Mouse (Mus musculus) embryonic facial prominence, embryonic 11.5 days (tissue): ENCODE measurements around the gene Arl15. TPM values are rescaled to one million over a fixed set of nuclear protein-coding genes. Genes with fewer than 3 reads are reported as not detected.

Experiments
- ATAC-seq: fragments of 200-750 bp; cut with Nextera tagmentation; replicated peaks from 2 replicates; pipeline ENCODE4 v1.8.0; 2017; ENCODE audit warnings: low read depth; ENCODE audit not compliant: insufficient number of reproducible peaks, low FRiP score, low TSS enrichment
- DNase-seq: peaks from one replicate; pipeline ENCODE4 v3.0.0-alpha.2; 2015; ENCODE audit warnings: low spot score
- H3K27ac ChIP-seq: fragments of 300-500 bp; sonication (generic); replicated peaks from 2 replicates; pipeline ENCODE4 v1.5.1; 2014; ENCODE audit warnings: mild to moderate bottlenecking, low read depth, low read length, control low read depth
- H3K27me3 ChIP-seq: fragments of 300-500 bp; sonication (generic); 2 replicates; pipeline ENCODE4 v1.6.1; 2014; ENCODE audit warnings: mild to moderate bottlenecking, low read length, moderate library complexity, mixed read lengths; ENCODE audit not compliant: control insufficient read depth, insufficient read depth
- H3K36me3 ChIP-seq: fragments of 300-500 bp; sonication (generic); replicated peaks from 2 replicates; pipeline ENCODE4 v1.6.1; 2014; ENCODE audit warnings: low read depth, mild to moderate bottlenecking, low read length, moderate library complexity, mixed read lengths; ENCODE audit not compliant: control insufficient read depth, insufficient read depth
- H3K4me1 ChIP-seq: fragments of 300-500 bp; sonication (generic); 2 replicates; pipeline ENCODE4 v1.6.1; 2014; ENCODE audit warnings: low read length, mixed read lengths; ENCODE audit not compliant: control insufficient read depth, insufficient read depth
- H3K4me2 ChIP-seq: fragments of 300-500 bp; sonication (generic); 2 replicates; pipeline ENCODE4 v1.6.1; 2014; ENCODE audit warnings: low read depth, mild to moderate bottlenecking, control low read depth, low read length, moderate library complexity
- H3K4me3 ChIP-seq: fragments of 300-500 bp; sonication (generic); 2 replicates; pipeline ENCODE4 v1.5.1; 2014; ENCODE audit warnings: low read depth, low read length, control low read depth
- H3K9ac ChIP-seq: fragments of 300-500 bp; sonication (generic); replicated peaks from 2 replicates; pipeline ENCODE4 v1.6.1; 2014; ENCODE audit warnings: mild to moderate bottlenecking, control low read depth, low read length
- H3K9me3 ChIP-seq: fragments of 300-500 bp; sonication (generic); replicated peaks from 2 replicates; pipeline ENCODE4 v1.6.1; 2016; ENCODE audit warnings: mild to moderate bottlenecking, low read length, inconsistent platforms, mixed read lengths; ENCODE audit not compliant: control insufficient read depth
- WGBS: fragments of 180-500 bp; shearing (Covaris S2); extraction: QIAGEN DNeasy Blood & Tissue Kit; methylation state at CpG from one replicate; pipeline ENCODE4 v1.1.7; 2014; 5-methylcytosine and 5-hydroxymethylcytosine counted together
- polyA plus RNA-seq: library from polyadenylated mRNA; unstranded; fragments of >200 nt; fragmentation: Nextera tagmentation; extraction: Ambion mirVana; gene quantifications from 2 replicates; pipeline ENCODE4 v1.2.1, GENCODE M21; 2014

Gene Arl15
- polyA plus RNA-seq, 1 experiment from 2014 or later = 10.9 TPM

GRCm38 (mm10) chr13:114048688-114049087 lies 254.4 kb downstream of the Arl15 start:
- no peaks in the 10 kb centered on the region for H3K4me1 ChIP-seq
- ATAC-seq (no peak), DNase-seq (no peak)
- no peaks in the 10 kb centered on the region for H3K9me3 ChIP-seq
- no peak overlapping the region for H3K4me3 ChIP-seq
- no peaks in the 10 kb centered on the region for H3K36me3 ChIP-seq
- H3K4me2 ChIP-seq = no peak overlapping the region
- H3K27me3 ChIP-seq = no peaks in the 10 kb centered on the region
- 29% methylated on average over 3 of the region's 3 CpGs for WGBS
- H3K9ac ChIP-seq = no peak overlapping the region
- H3K27ac ChIP-seq = no peak overlapping the region

DNA sequence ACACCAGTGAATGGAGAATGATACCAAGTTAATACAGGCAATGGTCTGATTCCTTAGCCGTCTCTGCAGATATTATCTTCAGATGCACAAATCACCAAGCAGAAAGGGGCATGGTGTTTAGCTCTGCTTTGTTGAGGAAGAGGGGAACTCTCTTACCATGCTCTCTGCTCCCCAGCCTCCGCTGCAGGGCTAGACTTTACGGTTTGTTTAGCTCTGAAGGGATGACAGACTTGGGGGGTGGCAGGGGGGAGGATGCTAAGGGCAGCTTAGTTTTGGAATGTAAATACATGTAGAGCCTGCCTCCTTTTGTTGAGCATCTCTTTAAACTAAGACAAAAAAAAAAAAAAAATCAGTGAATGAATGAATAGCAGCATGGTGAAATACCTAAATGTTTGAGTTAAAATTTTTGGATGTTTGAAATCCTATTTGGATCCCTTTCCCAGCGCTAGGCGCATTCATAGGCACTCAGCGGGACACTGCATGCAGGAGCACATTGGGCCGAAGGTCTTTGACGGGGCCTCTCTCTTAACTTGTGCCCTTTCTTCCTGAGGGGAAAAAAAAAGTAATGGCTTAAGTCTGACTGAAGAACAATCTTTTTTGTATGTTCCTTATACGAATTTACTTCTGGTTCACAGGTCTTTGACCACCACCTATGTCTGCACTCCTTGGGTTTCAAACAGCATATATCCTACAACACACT lies 257.0 kb downstream of the Arl15 start:
- ATAC-seq (no peak), DNase-seq (no peak)
- Histone ChIP-seq H3K27ac (no peak overlapping the region), H3K4me3 (no peak overlapping the region), H3K4me1 (no peaks in the 10 kb centered on the region), H3K27me3 (no peaks in the 10 kb centered on the region), H3K36me3 (no peaks in the 10 kb centered on the region), H3K9ac (no peak overlapping the region), H3K4me2 (no peak overlapping the region), H3K9me3 (no peaks in the 10 kb centered on the region)
- 19% methylated on average over 9 of the region's 9 CpGs for WGBS

DNA sequence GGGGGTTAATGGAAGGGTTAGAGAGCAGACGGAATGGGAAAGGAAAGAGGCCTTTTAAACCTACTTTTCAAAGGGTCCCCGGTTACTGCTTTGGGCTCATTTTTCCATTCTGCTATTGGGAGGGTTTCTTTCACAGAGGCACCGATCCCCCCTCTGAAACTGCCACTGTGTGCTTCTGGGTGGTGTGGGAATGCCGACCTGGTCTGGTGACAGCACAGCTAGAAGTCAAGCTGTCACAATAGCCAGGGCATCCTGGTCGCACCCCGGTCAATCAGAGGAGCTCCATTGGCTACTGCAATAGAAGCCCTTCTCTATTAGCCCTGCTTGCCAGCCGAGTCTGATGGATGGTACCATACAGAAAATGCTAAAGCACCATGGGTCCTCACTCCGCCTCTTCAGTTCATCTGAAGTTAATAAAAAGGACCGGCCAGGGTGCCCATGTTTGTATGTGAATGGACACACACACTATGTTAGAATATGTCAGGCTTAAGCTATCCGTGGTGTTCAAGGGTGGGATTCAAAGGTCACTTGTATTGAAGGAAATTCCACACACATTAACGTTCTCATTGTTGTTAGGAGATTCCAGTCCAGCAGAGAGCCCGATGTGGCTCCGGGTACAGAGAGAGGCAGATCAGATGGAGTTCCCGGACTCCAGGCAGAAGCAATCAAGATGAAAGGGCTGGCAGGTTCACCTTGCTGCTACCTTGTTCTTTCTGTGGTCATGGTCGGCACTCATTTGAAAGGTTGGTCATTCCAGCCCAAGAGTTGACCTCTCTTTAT lies 258.3 kb downstream of the Arl15 start:
- H3K4me1 ChIP-seq = no peaks in the 10 kb centered on the region
- 51% methylated on average over 15 of the region's 15 CpGs for WGBS
- no peak for ATAC-seq

DNA sequence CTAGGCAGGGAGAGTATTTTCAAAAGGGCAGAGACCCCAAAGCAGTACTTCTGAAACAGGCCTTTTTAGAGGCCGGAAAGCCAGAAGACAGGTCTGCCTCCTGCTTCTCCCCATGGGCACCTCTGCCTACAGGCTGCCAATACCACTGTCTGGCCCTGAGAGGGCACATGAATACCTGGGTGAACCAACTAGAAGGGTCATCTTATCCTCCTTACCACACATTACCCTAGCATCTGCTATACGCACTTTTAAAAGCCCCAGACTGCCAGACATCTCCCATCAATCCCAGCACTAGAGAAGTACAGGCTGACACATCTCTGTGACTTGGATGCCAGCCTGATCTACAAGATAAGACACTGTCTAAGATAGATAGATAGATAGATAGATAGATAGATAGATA lies 259.0 kb downstream of the Arl15 start:
- ATAC-seq = no peak
- Histone ChIP-seq H3K27me3 (no peaks in the 10 kb centered on the region), H3K9me3 (no peaks in the 10 kb centered on the region), H3K4me3 (no peak overlapping the region), H3K9ac (no peak overlapping the region), H3K27ac (no peak overlapping the region), H3K4me2 (no peak overlapping the region), H3K4me1 (no peaks in the 10 kb centered on the region), H3K36me3 (no peaks in the 10 kb centered on the region)
- DNase-seq = no peak
- WGBS = 93% methylated on average over 2 of the region's 2 CpGs

More for the DNA sequence above, 258.3 kb downstream of the Arl15 start:
- no peak for DNase-seq
- Histone ChIP-seq H3K27me3 (no peaks in the 10 kb centered on the region), H3K4me2 (no peak overlapping the region), H3K36me3 (no peaks in the 10 kb centered on the region), H3K9me3 (no peaks in the 10 kb centered on the region), H3K4me3 (no peak overlapping the region), H3K27ac (no peak overlapping the region), H3K9ac (no peak overlapping the region)

DNA sequence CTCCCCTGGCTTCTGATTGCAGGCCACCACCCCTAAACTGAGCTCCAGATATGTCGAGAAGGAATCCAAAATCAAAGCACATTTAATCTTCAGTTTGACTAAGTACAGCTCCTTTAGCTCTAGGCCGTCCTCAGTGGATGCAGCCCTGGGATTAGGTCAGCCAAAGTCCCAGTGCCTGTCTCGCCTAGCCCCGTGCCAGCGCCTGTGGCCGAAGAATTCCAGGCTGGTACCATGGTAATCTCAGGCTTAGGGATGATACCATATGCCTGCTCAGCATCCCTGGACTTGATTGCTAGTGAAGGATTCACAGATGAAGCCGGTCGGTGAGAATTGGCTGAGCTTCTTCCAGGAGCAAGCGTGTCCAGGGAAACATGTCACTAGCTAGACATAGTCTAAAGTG lies 261.4 kb downstream of the Arl15 start:
- ATAC-seq = no peak
- no peaks in the 10 kb centered on the region for H3K36me3 ChIP-seq
- WGBS = 82% methylated on average over 9 of the region's 9 CpGs
- no peaks in the 10 kb centered on the region for H3K9me3 ChIP-seq
- no peaks in the 10 kb centered on the region for H3K4me1 ChIP-seq
- H3K9ac ChIP-seq = no peak overlapping the region
- no peak overlapping the region for H3K27ac ChIP-seq
- no peak overlapping the region for H3K4me3 ChIP-seq
- no peak for DNase-seq
- no peak overlapping the region for H3K4me2 ChIP-seq
- no peaks in the 10 kb centered on the region for H3K27me3 ChIP-seq

DNA sequence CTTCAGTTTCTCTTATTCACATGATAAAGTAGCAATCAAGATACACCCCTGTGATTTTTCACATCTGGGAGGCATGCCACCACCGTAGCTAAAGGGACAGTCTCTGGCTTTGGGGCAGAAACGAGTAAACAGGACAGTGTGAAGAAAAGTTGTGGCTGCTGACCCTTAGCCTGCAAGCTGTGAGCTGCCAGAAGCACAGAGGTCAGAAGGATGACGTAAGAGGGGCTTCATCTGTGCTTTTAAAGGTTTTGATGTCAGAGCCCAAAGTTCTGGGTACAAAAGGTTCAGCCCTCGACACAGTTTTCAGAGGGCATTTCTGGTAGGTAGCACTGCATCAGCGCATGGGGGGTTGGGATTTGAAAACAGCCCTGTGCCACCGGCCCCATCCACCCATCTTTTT lies 266.0 kb downstream of the Arl15 start:
- H3K27ac ChIP-seq = no peak overlapping the region
- H3K4me2 ChIP-seq = no peak overlapping the region
- H3K36me3 ChIP-seq = no peaks in the 10 kb centered on the region
- 64% methylated on average over 6 of the region's 6 CpGs for WGBS
- no peak for DNase-seq
- H3K9ac ChIP-seq = no peak overlapping the region
- ATAC-seq = no peak
- no peaks in the 10 kb centered on the region for H3K27me3 ChIP-seq
- no peaks in the 10 kb centered on the region for H3K9me3 ChIP-seq
- no peak overlapping the region for H3K4me3 ChIP-seq
- H3K4me1 ChIP-seq = no peaks in the 10 kb centered on the region

DNA sequence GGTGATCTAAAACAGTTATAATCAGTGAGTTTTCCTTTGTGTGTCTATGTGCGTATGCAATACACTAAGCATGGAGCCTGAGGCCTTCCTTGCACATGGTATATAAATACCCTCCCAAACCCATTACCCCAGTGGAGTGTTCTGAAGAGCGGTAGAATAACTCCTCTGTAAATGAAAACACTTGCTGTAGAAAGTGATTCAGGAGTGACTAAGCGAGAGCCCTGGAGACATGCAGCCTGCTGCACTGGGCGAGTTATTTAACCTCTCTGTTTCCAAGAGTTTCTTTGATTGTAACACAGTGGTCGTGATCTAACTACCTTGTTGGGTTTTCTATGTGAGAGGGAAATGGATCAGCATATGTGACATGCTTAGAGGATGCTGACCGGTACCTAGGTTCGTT lies 266.9 kb downstream of the Arl15 start:
- Histone ChIP-seq H3K9ac (no peak overlapping the region), H3K27me3 (no peaks in the 10 kb centered on the region), H3K27ac (no peak overlapping the region), H3K4me2 (no peak overlapping the region), H3K9me3 (no peaks in the 10 kb centered on the region), H3K4me1 (no peaks in the 10 kb centered on the region), H3K4me3 (no peak overlapping the region), H3K36me3 (no peaks in the 10 kb centered on the region)
- 88% methylated on average over 7 of the region's 7 CpGs for WGBS
- DNase-seq (no peak), ATAC-seq (no peak)

DNA sequence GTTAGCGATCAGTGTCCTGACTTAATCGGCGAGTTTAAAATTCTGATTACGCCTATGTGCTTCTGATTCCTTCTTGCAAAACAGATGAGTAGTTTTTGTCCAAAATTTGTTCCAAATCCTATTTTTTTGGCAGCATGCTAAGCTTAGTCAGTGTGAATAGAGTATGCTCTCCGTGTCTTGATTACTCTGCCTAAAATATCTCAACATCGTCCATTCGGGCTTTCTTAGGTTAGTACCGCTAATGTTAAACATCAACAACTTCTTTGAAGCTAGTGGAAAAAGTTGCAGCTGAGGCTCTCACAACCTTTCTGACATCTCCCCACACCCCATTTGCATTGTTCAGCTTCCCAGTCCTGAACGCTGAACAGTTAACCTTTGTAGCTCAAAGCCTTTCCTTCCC lies 269.8 kb downstream of the Arl15 start:
- no peaks in the 10 kb centered on the region for H3K36me3 ChIP-seq
- H3K4me3 ChIP-seq = no peak overlapping the region
- WGBS = 88% methylated on average over 9 of the region's 9 CpGs
- H3K27ac ChIP-seq = no peak overlapping the region
- H3K9ac ChIP-seq = no peak overlapping the region
- no peak for ATAC-seq
- no peaks in the 10 kb centered on the region for H3K4me1 ChIP-seq
- H3K4me2 ChIP-seq = no peak overlapping the region
- H3K9me3 ChIP-seq = no peaks in the 10 kb centered on the region
- no peaks in the 10 kb centered on the region for H3K27me3 ChIP-seq
- DNase-seq = no peak
